Mouse (Mus musculus): ENCODE data around the gene Naaladl2. TPM values are rescaled to one million over a fixed set of nuclear protein-coding genes. Genes with fewer than 3 reads are reported as not detected.
A peak's percentile ranks its signal among the peaks of the same experiment; 100 is the strongest.

Gene Naaladl2
- polyA plus RNA-seq, 1 experiment from 2014 or later: 2.8 TPM

GRCm38 (mm10) chr3:24749055-24749454 is 395.0 kb downstream of the Naaladl2 start:
- H3K9me3 ChIP-seq (ENCODE audit: control insufficient read depth): no peaks in the 10 kb centered on the region
- H3K27me3 ChIP-seq (replicated peaks; ENCODE audit: control insufficient read depth, insufficient read depth, low read length): no peaks in the 10 kb centered on the region
- 54% methylated on average over 3 of the region's 3 CpGs for WGBS
- no peak overlapping the region for H3K9ac ChIP-seq (ENCODE audit: low read depth, low read length)
- no peak overlapping the region for H3K27ac ChIP-seq (ENCODE audit: low read depth, low read length)
- no peak overlapping the region for H3K4me3 ChIP-seq (ENCODE audit: low read depth, low read length)
- no peak for TF ChIP-seq CTCF (IDR thresholded peaks at IDR 0.05; ENCODE audit: low read depth)
- no peak overlapping the region for H3K4me2 ChIP-seq (replicated peaks; ENCODE audit: low read depth)
- ATAC-seq: no peak
- H3K36me3 ChIP-seq (ENCODE audit: control insufficient read depth, insufficient read depth): no peaks in the 10 kb centered on the region
- no peaks in the 10 kb centered on the region for H3K4me1 ChIP-seq (replicated peaks; ENCODE audit: control insufficient read depth, insufficient read depth, low read length)

GRCm38 (mm10) chr3:24747182-24747856 is 396.7 kb downstream of the Naaladl2 start:
- no peaks in the 10 kb centered on the region for H3K4me1 ChIP-seq (replicated peaks; ENCODE audit: control insufficient read depth, insufficient read depth, low read length)
- H3K27ac ChIP-seq (ENCODE audit: low read depth, low read length): peak overlapping the region; percentile 57
- H3K9me3 ChIP-seq (ENCODE audit: control insufficient read depth): no peaks in the 10 kb centered on the region
- H3K4me2 ChIP-seq (replicated peaks; ENCODE audit: low read depth): peak overlapping the region; percentile 33
- ATAC-seq: peak; percentile 97
- 45% methylated on average over 6 of the region's 6 CpGs for WGBS
- TF ChIP-seq CTCF (IDR thresholded peaks at IDR 0.05; ENCODE audit: low read depth): no peak
- no peaks in the 10 kb centered on the region for H3K27me3 ChIP-seq (replicated peaks; ENCODE audit: control insufficient read depth, insufficient read depth, low read length)
- H3K36me3 ChIP-seq (ENCODE audit: control insufficient read depth, insufficient read depth): no peaks in the 10 kb centered on the region
- no peak overlapping the region for H3K9ac ChIP-seq (ENCODE audit: low read depth, low read length)
- H3K4me3 ChIP-seq (ENCODE audit: low read depth, low read length): no peak overlapping the region

GRCm38 (mm10) chr3:24743946-24744345 is 400.1 kb downstream of the Naaladl2 start:
- 62% methylated on average over 3 of the region's 3 CpGs for WGBS

GRCm38 (mm10) chr3:24719181-24719749 is 424.8 kb downstream of the Naaladl2 start:
- 64% methylated on average over 3 of the region's 3 CpGs for WGBS

More at GRCm38 (mm10) chr3:24743946-24744345, 400.1 kb downstream of the Naaladl2 start:
- H3K9me3 ChIP-seq (ENCODE audit: control insufficient read depth): no peaks in the 10 kb centered on the region
- H3K36me3 ChIP-seq (ENCODE audit: control insufficient read depth, insufficient read depth): no peaks in the 10 kb centered on the region
- H3K4me3 ChIP-seq (ENCODE audit: low read depth, low read length): no peak overlapping the region
- no peak for ATAC-seq
- no peak overlapping the region for H3K9ac ChIP-seq (ENCODE audit: low read depth, low read length)
- no peak for TF ChIP-seq CTCF (IDR thresholded peaks at IDR 0.05; ENCODE audit: low read depth)
- no peaks in the 10 kb centered on the region for H3K4me1 ChIP-seq (replicated peaks; ENCODE audit: control insufficient read depth, insufficient read depth, low read length)
- H3K27ac ChIP-seq (ENCODE audit: low read depth, low read length): no peak overlapping the region
- no peak overlapping the region for H3K4me2 ChIP-seq (replicated peaks; ENCODE audit: low read depth)
- H3K27me3 ChIP-seq (replicated peaks; ENCODE audit: control insufficient read depth, insufficient read depth, low read length): no peaks in the 10 kb centered on the region

GRCm38 (mm10) chr3:24714770-24715169 is 429.3 kb downstream of the Naaladl2 start:
- WGBS: 80% methylated on average over 3 of the region's 3 CpGs
- no peak for TF ChIP-seq CTCF (IDR thresholded peaks at IDR 0.05; ENCODE audit: low read depth)
- Histone ChIP-seq H3K9me3 (ENCODE audit: control insufficient read depth) (no peaks in the 10 kb centered on the region), H3K27me3 (replicated peaks; ENCODE audit: control insufficient read depth, insufficient read depth, low read length) (no peaks in the 10 kb centered on the region), H3K36me3 (ENCODE audit: control insufficient read depth, insufficient read depth) (no peaks in the 10 kb centered on the region), H3K9ac (ENCODE audit: low read depth, low read length) (no peak overlapping the region), H3K4me1 (replicated peaks; ENCODE audit: control insufficient read depth, insufficient read depth, low read length) (no peaks in the 10 kb centered on the region), H3K4me2 (replicated peaks; ENCODE audit: low read depth) (no peak overlapping the region), H3K27ac (ENCODE audit: low read depth, low read length) (no peak overlapping the region), H3K4me3 (ENCODE audit: low read depth, low read length) (no peak overlapping the region)
- no peak for ATAC-seq

More at GRCm38 (mm10) chr3:24719181-24719749, 424.8 kb downstream of the Naaladl2 start:
- no peaks in the 10 kb centered on the region for H3K27me3 ChIP-seq (replicated peaks; ENCODE audit: control insufficient read depth, insufficient read depth, low read length)
- H3K9ac ChIP-seq (ENCODE audit: low read depth, low read length): no peak overlapping the region
- no peak overlapping the region for H3K4me3 ChIP-seq (ENCODE audit: low read depth, low read length)
- TF ChIP-seq CTCF (IDR thresholded peaks at IDR 0.05; ENCODE audit: low read depth): no peak
- ATAC-seq: no peak
- no peak overlapping the region for H3K4me2 ChIP-seq (replicated peaks; ENCODE audit: low read depth)
- H3K27ac ChIP-seq (ENCODE audit: low read depth, low read length): no peak overlapping the region
- no peaks in the 10 kb centered on the region for H3K9me3 ChIP-seq (ENCODE audit: control insufficient read depth)
- no peaks in the 10 kb centered on the region for H3K4me1 ChIP-seq (replicated peaks; ENCODE audit: control insufficient read depth, insufficient read depth, low read length)
- H3K36me3 ChIP-seq (ENCODE audit: control insufficient read depth, insufficient read depth): no peaks in the 10 kb centered on the region

- Histone ChIP-seq H3K36me3 (ENCODE audit: control insufficient read depth, insufficient read depth) (no peaks in the 10 kb centered on the region), H3K9me3 (ENCODE audit: control insufficient read depth) (no peaks in the 10 kb centered on the region), H3K27ac (ENCODE audit: low read depth, low read length) (no peak overlapping the region), H3K4me1 (replicated peaks; ENCODE audit: control insufficient read depth, insufficient read depth, low read length) (no peaks in the 10 kb centered on the region), H3K9ac (ENCODE audit: low read depth, low read length) (no peak overlapping the region), H3K4me3 (ENCODE audit: low read depth, low read length) (no peak overlapping the region), H3K27me3 (replicated peaks; ENCODE audit: control insufficient read depth, insufficient read depth, low read length) (no peaks in the 10 kb centered on the region), H3K4me2 (replicated peaks; ENCODE audit: low read depth) (no peak overlapping the region)
- no peak for ATAC-seq
- no peak for TF ChIP-seq CTCF (IDR thresholded peaks at IDR 0.05; ENCODE audit: low read depth)
- 88% methylated on average over 4 of the region's 4 CpGs for WGBS
Observed at GRCm38 (mm10) chr3:24705778-24706423, 438.2 kb downstream of the Naaladl2 start.

Data from intestine, postnatal 0 days (tissue).